Mouse (Mus musculus): ENCODE results near the gene Ccdc63. TPM values are rescaled to one million over a fixed set of nuclear protein-coding genes. Genes with fewer than 3 reads are reported as not detected.

The Ccdc63 gene
- total and polyA plus RNA-seq, 3 experiments: 0.08 to 0.16 TPM; not detected in 1

- 90% methylated on average over 1 of the region's 1 CpGs for WGBS
- DNase-seq: no peak
- H3K4me1 ChIP-seq (ENCODE audit: control insufficient read depth, insufficient read depth, low read length): peaks cover 13% of the 10 kb centered on the region
- intact Hi-C loops (cut with DNase I): no loop called here
- no peaks in the 10 kb centered on the region for H3K79me2 ChIP-seq (replicated peaks; ENCODE audit: control insufficient read depth, insufficient read depth, low read length)
- H3K36me3 ChIP-seq (ENCODE audit: control insufficient read depth, insufficient read depth, low read length): no peaks in the 10 kb centered on the region
- H3K27me3 ChIP-seq (ENCODE audit: control insufficient read depth, insufficient read depth, low read length): no peaks in the 10 kb centered on the region
- H3K27ac ChIP-seq: no peak overlapping the region
- H3K9ac ChIP-seq (ENCODE audit: low read depth, low read length): no peak overlapping the region
- no peak for TF ChIP-seq CTCF (IDR thresholded peaks at IDR 0.05)
- TF ChIP-seq EP300 (IDR thresholded peaks at IDR 0.05; ENCODE audit: insufficient read depth, low read depth, low read length): no peak
- TF ChIP-seq POLR2A (IDR thresholded peaks at IDR 0.05; ENCODE audit: insufficient read depth, low read depth, low read length): no peak
- no peak overlapping the region for H3K4me3 ChIP-seq
These were observed 7.5 kb upstream of the Ccdc63 start for GRCm38 (mm10) chr5:122148107-122148506.

GRCm38 (mm10) chr5:122146609-122147008 is 6.0 kb upstream of the Ccdc63 start:
- intact Hi-C loops (cut with DNase I): no loop called here
- Histone ChIP-seq H3K27me3 (ENCODE audit: control insufficient read depth, insufficient read depth, low read length) (no peaks in the 10 kb centered on the region), H3K27ac (peak overlapping the region; percentile 79), H3K36me3 (ENCODE audit: control insufficient read depth, insufficient read depth, low read length) (no peaks in the 10 kb centered on the region), H3K9ac (ENCODE audit: low read depth, low read length) (peak overlapping the region; percentile 38; the same call in 1 of the 2 replicates), H3K4me1 (ENCODE audit: control insufficient read depth, insufficient read depth, low read length) (peaks cover 13% of the 10 kb centered on the region), H3K79me2 (replicated peaks; ENCODE audit: control insufficient read depth, insufficient read depth, low read length) (no peaks in the 10 kb centered on the region), H3K4me3 (no peak overlapping the region)
- no peak for DNase-seq
- TF ChIP-seq CTCF (IDR thresholded peaks at IDR 0.05) (no peak), EP300 (IDR thresholded peaks at IDR 0.05; ENCODE audit: insufficient read depth, low read depth, low read length) (no peak), POLR2A (IDR thresholded peaks at IDR 0.05; ENCODE audit: insufficient read depth, low read depth, low read length) (no peak)

GRCm38 (mm10) chr5:122146056-122146580 is 5.5 kb upstream of the Ccdc63 start:
- peak; percentile 1; the same call in 1 of the 2 replicates for TF ChIP-seq POLR2A (IDR thresholded peaks at IDR 0.05; ENCODE audit: insufficient read depth, low read depth, low read length)
- no peak for TF ChIP-seq CTCF (IDR thresholded peaks at IDR 0.05)
- H3K27ac ChIP-seq: peak overlapping the region; percentile 79
- H3K4me1 ChIP-seq (ENCODE audit: control insufficient read depth, insufficient read depth, low read length): peaks cover 13% of the 10 kb centered on the region
- no peaks in the 10 kb centered on the region for H3K27me3 ChIP-seq (ENCODE audit: control insufficient read depth, insufficient read depth, low read length)
- H3K4me3 ChIP-seq: no peak overlapping the region
- no peaks in the 10 kb centered on the region for H3K36me3 ChIP-seq (ENCODE audit: control insufficient read depth, insufficient read depth, low read length)
- no peak overlapping the region for H3K9ac ChIP-seq (ENCODE audit: low read depth, low read length)
- intact Hi-C loops (cut with DNase I): no loop called here
- 29% methylated on average over 10 of the region's 10 CpGs for WGBS
- DNase-seq: peak; percentile 77 to 82
- no peaks in the 10 kb centered on the region for H3K79me2 ChIP-seq (replicated peaks; ENCODE audit: control insufficient read depth, insufficient read depth, low read length)

- H3K79me2 ChIP-seq (replicated peaks; ENCODE audit: control insufficient read depth, insufficient read depth, low read length): no peaks in the 10 kb centered on the region
- peak overlapping the region; percentile 84 for H3K27ac ChIP-seq
- intact Hi-C loops (cut with DNase I): loop anchor here (2.0 kb wide), 1 partner anchor 13 kb away; the partner anchor contains the start of gene Ppp1cc
- WGBS: 23% methylated on average over 15 of the region's 15 CpGs
- peaks cover 13% of the 10 kb centered on the region for H3K4me1 ChIP-seq (ENCODE audit: control insufficient read depth, insufficient read depth, low read length)
- TF ChIP-seq CTCF (IDR thresholded peaks at IDR 0.05) (peak; percentile 7; the same call in 1 of the 2 replicates), POLR2A (IDR thresholded peaks at IDR 0.05; ENCODE audit: insufficient read depth, low read depth, low read length) (peak; percentile 79), EP300 (IDR thresholded peaks at IDR 0.05; ENCODE audit: insufficient read depth, low read depth, low read length) (0 out of 2 replicates have a peak, but pooled peaks have one; percentile 10)
- DNase-seq: peak; percentile 74 to 80
- no peaks in the 10 kb centered on the region for H3K36me3 ChIP-seq (ENCODE audit: control insufficient read depth, insufficient read depth, low read length)
- H3K9ac ChIP-seq (ENCODE audit: low read depth, low read length): peak overlapping the region; percentile 9
- H3K4me3 ChIP-seq: peak overlapping the region; percentile 56
- H3K27me3 ChIP-seq (ENCODE audit: control insufficient read depth, insufficient read depth, low read length): no peaks in the 10 kb centered on the region
These were observed 4.9 kb upstream of the Ccdc63 start for GRCm38 (mm10) chr5:122145381-122146055.

GRCm38 (mm10) chr5:122144825-122145224 is 4.2 kb upstream of the Ccdc63 start:
- H3K4me1 ChIP-seq (ENCODE audit: control insufficient read depth, insufficient read depth, low read length): peaks cover 13% of the 10 kb centered on the region
- no peaks in the 10 kb centered on the region for H3K36me3 ChIP-seq (ENCODE audit: control insufficient read depth, insufficient read depth, low read length)
- no peaks in the 10 kb centered on the region for H3K27me3 ChIP-seq (ENCODE audit: control insufficient read depth, insufficient read depth, low read length)
- 82% methylated on average over 4 of the region's 4 CpGs for WGBS
- no peaks in the 10 kb centered on the region for H3K79me2 ChIP-seq (replicated peaks; ENCODE audit: control insufficient read depth, insufficient read depth, low read length)
- no peak overlapping the region for H3K4me3 ChIP-seq
- peak overlapping the region; percentile 84 for H3K27ac ChIP-seq
- H3K9ac ChIP-seq (ENCODE audit: low read depth, low read length): peak overlapping the region; percentile 1; the same call in 1 of the 2 replicates
- peak in 1 of 2 experiments; percentile 24 for DNase-seq
- TF ChIP-seq POLR2A (IDR thresholded peaks at IDR 0.05; ENCODE audit: insufficient read depth, low read depth, low read length) (no peak), EP300 (IDR thresholded peaks at IDR 0.05; ENCODE audit: insufficient read depth, low read depth, low read length) (no peak), CTCF (IDR thresholded peaks at IDR 0.05) (no peak)
- intact Hi-C loops (cut with DNase I): loop anchor here (2.0 kb wide), 1 partner anchor 14 kb away; the partner anchor contains the start of gene Ppp1cc

- 14% methylated on average over 15 of the region's 15 CpGs for WGBS
- DNase-seq: peak; percentile 62 to 81
- H3K36me3 ChIP-seq (ENCODE audit: control insufficient read depth, insufficient read depth, low read length): no peaks in the 10 kb centered on the region
- TF ChIP-seq POLR2A (IDR thresholded peaks at IDR 0.05; ENCODE audit: insufficient read depth, low read depth, low read length) (no peak), EP300 (IDR thresholded peaks at IDR 0.05; ENCODE audit: insufficient read depth, low read depth, low read length) (peak; percentile 70; the same call in 1 of the 2 replicates), CTCF (IDR thresholded peaks at IDR 0.05) (no peak)
- H3K79me2 ChIP-seq (replicated peaks; ENCODE audit: control insufficient read depth, insufficient read depth, low read length): no peaks in the 10 kb centered on the region
- H3K27me3 ChIP-seq (ENCODE audit: control insufficient read depth, insufficient read depth, low read length): no peaks in the 10 kb centered on the region
- peak overlapping the region; percentile 15; the same call in 1 of the 2 replicates for H3K4me3 ChIP-seq
- peak overlapping the region; percentile 61 for H3K27ac ChIP-seq
- H3K4me1 ChIP-seq (ENCODE audit: control insufficient read depth, insufficient read depth, low read length): peaks cover 13% of the 10 kb centered on the region
- peak overlapping the region; percentile 40 for H3K9ac ChIP-seq (ENCODE audit: low read depth, low read length)
- intact Hi-C loops (cut with DNase I): loop anchor here (2.0 kb wide), 1 partner anchor 15 kb away; no protein-coding TSS in a partner anchor
These were observed 2.9 kb upstream of the Ccdc63 start for GRCm38 (mm10) chr5:122143543-122143942.

All from heart, adult 2 months (tissue).